Mouse (Mus musculus) megakaryocyte, embryonic 14.5 days (primary cell): ENCODE data around the gene Atxn10.

ENCODE experiments used
- FLI1 ChIP-seq: IDR thresholded peaks from 2 replicates; pipeline ENCODE4 v1.6.1; 2012; ENCODE audit warnings: low read length, inconsistent platforms, mixed read lengths
- GATA1 ChIP-seq: IDR thresholded peaks from 3 replicates; pipeline ENCODE4 v1.6.1; 2012; ENCODE audit warnings: mixed read lengths, low read length, inconsistent platforms, borderline replicate concordance

GRCm38 (mm10) chr15:85404739-85405138, 68.7 kb downstream of the Atxn10 start:
- TF ChIP-seq GATA1 (no peak), FLI1 (no peak)
